Mouse (Mus musculus): ENCODE measurements around the gene Oas1d.

GRCm38 (mm10) chr5:120966894-120967293 is 52.6 kb downstream of the Oas1d start:
- TF ChIP-seq POLR2A (IDR thresholded peaks at IDR 0.05; ENCODE audit: insufficient read length, low read depth) (no peak), USF1 (IDR thresholded peaks at IDR 0.05; ENCODE audit: low read depth) (no peak), E2F4 (IDR thresholded peaks at IDR 0.05; ENCODE audit: insufficient read depth) (no peak), CEBPB (IDR thresholded peaks at IDR 0.05; ENCODE audit: insufficient read depth, poor library complexity, severe bottlenecking) (no peak)
